Mouse (Mus musculus): ENCODE data around the gene Siah2. TPM values are rescaled to one million over a fixed set of nuclear protein-coding genes. Genes with fewer than 3 reads are reported as not detected.

Gene Siah2
- total RNA-seq, 2 experiments from 2014 or later = 18.0 to 20.7 TPM

DNA sequence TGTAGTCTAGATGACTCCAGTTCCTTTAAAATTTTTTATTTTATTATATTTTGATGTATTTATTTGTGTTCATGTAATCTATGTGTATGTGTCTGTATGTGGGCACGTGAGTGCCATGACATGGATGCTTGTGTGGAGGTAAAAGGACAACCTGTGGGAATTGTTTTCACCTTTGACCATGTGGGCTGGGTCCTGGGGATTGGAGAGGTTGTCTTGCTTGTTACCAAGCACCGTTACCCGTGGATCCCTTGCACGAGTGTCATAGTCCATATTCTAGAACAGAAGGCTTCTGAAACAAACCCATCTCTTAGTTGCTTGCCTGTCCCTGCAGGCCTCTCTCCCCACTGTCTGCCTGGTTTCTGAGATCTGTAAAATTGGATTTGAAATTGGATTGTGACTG lies 31.6 kb downstream of the Siah2 start:
- DNase-seq = no peak

GRCm38 (mm10) chr3:58657356-58657755 lies 34.8 kb downstream of the Siah2 start:
- DNase-seq = no peak

- peak; percentile 40 to 49 for DNase-seq
Observed at GRCm38 (mm10) chr3:58655362-58656130, 36.7 kb downstream of the Siah2 start.

- no peak for DNase-seq
Observed at GRCm38 (mm10) chr3:58653907-58654306, 38.3 kb downstream of the Siah2 start.

DNA sequence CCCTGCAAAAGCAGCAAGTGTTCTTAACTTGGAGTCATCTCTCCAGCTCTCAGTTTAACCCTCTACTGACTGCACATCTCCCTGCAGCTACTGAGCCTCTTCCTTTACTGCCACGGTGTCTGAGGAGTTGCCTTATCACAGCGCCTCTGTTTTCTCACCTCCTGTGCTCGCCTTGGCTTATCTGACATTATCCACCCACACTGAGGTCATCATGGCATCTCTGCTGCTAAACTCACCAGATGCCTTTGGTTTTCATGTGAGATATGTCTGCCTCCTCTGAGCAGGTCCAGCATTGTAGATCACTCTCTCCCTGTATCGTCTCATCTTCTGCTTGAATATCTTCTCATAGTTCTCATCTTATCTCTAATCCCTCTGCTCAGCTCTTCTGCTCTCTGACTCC lies 41.9 kb downstream of the Siah2 start:
- DNase-seq = no peak

DNA sequence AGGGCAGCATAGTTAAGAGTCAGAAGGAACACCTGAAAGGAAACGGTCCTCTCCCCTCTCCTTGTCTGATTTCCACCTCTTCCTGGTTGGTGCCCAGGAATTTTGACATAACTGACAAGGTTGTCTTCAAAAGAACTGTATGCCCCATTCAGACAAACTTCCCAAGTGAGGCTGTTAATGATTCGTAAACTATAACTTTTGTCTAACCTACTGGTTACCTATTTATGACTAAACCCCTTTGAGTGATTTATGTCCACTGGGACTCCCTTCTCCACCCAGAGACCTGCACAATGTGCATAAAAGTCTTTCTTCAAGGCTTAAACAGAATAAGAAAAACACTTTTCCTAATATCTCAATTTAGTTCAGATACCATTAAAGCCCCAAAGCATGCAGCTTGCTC lies 45.0 kb downstream of the Siah2 start:
- DNase-seq = no peak

- DNase-seq = no peak
Observed at GRCm38 (mm10) chr3:58646180-58646579, 46.0 kb downstream of the Siah2 start.

GRCm38 (mm10) chr3:58636406-58637295 lies 55.5 kb downstream of the Siah2 start, which contains the start of gene Erich6:
Gene Erich6, minus strand, starts transcription at chr3:58637207.
- DNase-seq = peak; percentile 7 to 18

GRCm38 (mm10) chr3:58631693-58632092 lies 60.5 kb downstream of the Siah2 start:
- DNase-seq = no peak

GRCm38 (mm10) chr3:58624981-58625380 lies 67.2 kb downstream of the Siah2 start:
- no peak for DNase-seq

Other genes with a start within 250 kb of the Siah2 start
- 10 to 100 TPM; 44.4 to 44.8 TPM for gene Eif2a, start 166.6 kb downstream of the Siah2 start, total RNA-seq (2021)
- gene Serp1, start 166.5 kb downstream of the Siah2 start, total RNA-seq (2021) = 10 to 100 TPM; 25.3 to 26.3 TPM
- gene Selenot, start 115.8 kb downstream of the Siah2 start, total RNA-seq (2021) = 100 to 1,000 TPM; 151 to 156 TPM
- gene Erich6, start 55.2 kb downstream of the Siah2 start, total RNA-seq (2021) = 1 to 10 TPM; 1.2 to 1.4 TPM
- gene Mindy4b-ps, start 129.9 kb upstream of the Siah2 start, total RNA-seq (2021) = 1 to 10 TPM; 1.3 to 1.4 TPM
- 1 to 10 TPM; 2.3 to 2.4 TPM for gene Clrn1, start 192.9 kb upstream of the Siah2 start, total RNA-seq (2021)